Mouse (Mus musculus) megakaryocyte, adult 5-6 weeks (primary cell): ENCODE data around the gene Borcs8. TPM values are rescaled to one million over a fixed set of nuclear protein-coding genes. Genes with fewer than 3 reads are reported as not detected.

Experiments used
- ATAC-seq: 2 replicates; pipeline ENCODE4 v1.8.0; 2016; ENCODE audit warnings: mild to moderate bottlenecking, inconsistent platforms; ENCODE audit not compliant: poor library complexity, severe bottlenecking
- total RNA-seq, 2 experiments: library from RNA; stranded (forward) in 1 of 2; stranded (reverse) in 1 of 2; fragments of 153-499, 151-499 nt in 1 of 2; fragments of 221-1000, 200-1000 nt in 1 of 2; gene quantifications; 2 replicates each; pipeline versions ENCODE4 v1.2.3 to v1.2.4; 2015 to 2017

The Borcs8 gene
- total RNA-seq, 2 experiments from 2014 or later: 32.2 to 35.3 TPM

- ATAC-seq: no peak
Observed at GRCm38 (mm10) chr8:70173320-70173719, 34.0 kb downstream of the Borcs8 start.

GRCm38 (mm10) chr8:70174079-70174478 is 34.8 kb downstream of the Borcs8 start:
- ATAC-seq: no peak

- no peak for ATAC-seq
Observed at GRCm38 (mm10) chr8:70178231-70178630, 38.9 kb downstream of the Borcs8 start.

- ATAC-seq: no peak
Observed at GRCm38 (mm10) chr8:70179082-70179481, 39.8 kb downstream of the Borcs8 start.

GRCm38 (mm10) chr8:70181212-70181902 is 42.1 kb downstream of the Borcs8 start:
- ATAC-seq: no peak

- ATAC-seq: no peak
Observed at GRCm38 (mm10) chr8:70181903-70182252, 42.6 kb downstream of the Borcs8 start.

- ATAC-seq: no peak
Observed at GRCm38 (mm10) chr8:70183194-70183593, 43.9 kb downstream of the Borcs8 start.

GRCm38 (mm10) chr8:70188707-70189106 is 49.4 kb downstream of the Borcs8 start:
- ATAC-seq: no peak

GRCm38 (mm10) chr8:70193238-70193637 is 53.9 kb downstream of the Borcs8 start:
- no peak for ATAC-seq

GRCm38 (mm10) chr8:70194191-70194590 is 54.9 kb downstream of the Borcs8 start:
- ATAC-seq: no peak

GRCm38 (mm10) chr8:70195762-70196161 is 56.5 kb downstream of the Borcs8 start:
- ATAC-seq: no peak

Other genes starting within 250 kb of the Borcs8 start
- 0.27 TPM in 1 of 2 replicates, not detected in the other for gene Tssk6, start 237.3 kb upstream of the Borcs8 start, total RNA-seq (2015)
- gene Tssk6, start 237.3 kb upstream of the Borcs8 start, total RNA-seq (2017): 0.16 and 0.26 TPM in 2 replicates
- gene Ndufa13, start 236.9 kb upstream of the Borcs8 start, total RNA-seq (2015): 63.4 and 75.7 TPM in 2 replicates
- gene Ndufa13, start 236.9 kb upstream of the Borcs8 start, total RNA-seq (2017): 120 and 143 TPM in 2 replicates
- 3.1 TPM in 1 of 2 replicates, not detected in the other for gene Yjefn3, start 236.8 kb upstream of the Borcs8 start, total RNA-seq (2015)
- not detected in 2 replicates for gene Yjefn3, start 236.8 kb upstream of the Borcs8 start, total RNA-seq (2017)
- 50.1 and 62.0 TPM in 2 replicates for gene Gatad2a, start 143.1 kb upstream of the Borcs8 start, total RNA-seq (2015)
- 62.5 and 64.7 TPM in 2 replicates for gene Gatad2a, start 143.1 kb upstream of the Borcs8 start, total RNA-seq (2017)
- 28.1 and 28.4 TPM in 2 replicates for gene Mau2, start 96.8 kb upstream of the Borcs8 start, total RNA-seq (2015)
- gene Mau2, start 96.8 kb upstream of the Borcs8 start, total RNA-seq (2017): 28.1 and 33.8 TPM in 2 replicates
- gene Sugp1, start 96.7 kb upstream of the Borcs8 start, total RNA-seq (2015): 11.6 and 15.0 TPM in 2 replicates
- gene Sugp1, start 96.7 kb upstream of the Borcs8 start, total RNA-seq (2017): 17.3 and 24.1 TPM in 2 replicates
- not detected in 2 replicates for gene Tm6sf2, start 66.6 kb upstream of the Borcs8 start, total RNA-seq (2015)
- not detected in 2 replicates for gene Tm6sf2, start 66.6 kb upstream of the Borcs8 start, total RNA-seq (2017)
- gene Hapln4, start 56.0 kb upstream of the Borcs8 start, total RNA-seq (2015): not detected in 2 replicates
- gene Hapln4, start 56.0 kb upstream of the Borcs8 start, total RNA-seq (2017): not detected in 2 replicates
- not detected in 2 replicates for gene Ncan, start 18.6 kb upstream of the Borcs8 start, total RNA-seq (2015)
- gene Ncan, start 18.6 kb upstream of the Borcs8 start, total RNA-seq (2017): not detected in 2 replicates
- gene Nr2c2ap, start 8.2 kb upstream of the Borcs8 start, total RNA-seq (2015): 19.5 and 25.6 TPM in 2 replicates
- 4.7 and 7.1 TPM in 2 replicates for gene Nr2c2ap, start 8.2 kb upstream of the Borcs8 start, total RNA-seq (2017)
- 13.6 and 16.3 TPM in 2 replicates for gene Rfxank, start 345 bp upstream of the Borcs8 start, total RNA-seq (2015)
- gene Rfxank, start 345 bp upstream of the Borcs8 start, total RNA-seq (2017): 12.5 and 14.5 TPM in 2 replicates
- gene Mef2b, start 212 bp downstream of the Borcs8 start, total RNA-seq (2015): 0.39 TPM in 1 of 2 replicates, not detected in the other
- not detected in 2 replicates for gene Mef2b, start 212 bp downstream of the Borcs8 start, total RNA-seq (2017)
- 7.4 and 7.8 TPM in 2 replicates for gene Tmem161a, start 32.9 kb downstream of the Borcs8 start, total RNA-seq (2015)
- gene Tmem161a, start 32.9 kb downstream of the Borcs8 start, total RNA-seq (2017): 3.9 and 8.5 TPM in 2 replicates
- gene Slc25a42, start 72.8 kb downstream of the Borcs8 start, total RNA-seq (2015): 0.75 and 1.4 TPM in 2 replicates
- gene Slc25a42, start 72.8 kb downstream of the Borcs8 start, total RNA-seq (2017): 0.29 and 0.45 TPM in 2 replicates
- gene Sugp2, start 94.7 kb downstream of the Borcs8 start, total RNA-seq (2015): 24.1 and 27.9 TPM in 2 replicates
- gene Sugp2, start 94.7 kb downstream of the Borcs8 start, total RNA-seq (2017): 19.5 and 23.1 TPM in 2 replicates
- 4.4 and 4.5 TPM in 2 replicates for gene Armc6, start 95.0 kb downstream of the Borcs8 start, total RNA-seq (2015)
- gene Armc6, start 95.0 kb downstream of the Borcs8 start, total RNA-seq (2017): 2.6 and 5.6 TPM in 2 replicates
- gene Homer3, start 143.3 kb downstream of the Borcs8 start, total RNA-seq (2015): 1.6 and 3.5 TPM in 2 replicates
- 2.9 and 8.0 TPM in 2 replicates for gene Homer3, start 143.3 kb downstream of the Borcs8 start, total RNA-seq (2017)
- gene Ddx49, start 163.0 kb downstream of the Borcs8 start, total RNA-seq (2015): 17.9 and 19.9 TPM in 2 replicates
- gene Ddx49, start 163.0 kb downstream of the Borcs8 start, total RNA-seq (2017): 53.6 and 81.7 TPM in 2 replicates
- 163 and 178 TPM in 2 replicates for gene Cope, start 163.0 kb downstream of the Borcs8 start, total RNA-seq (2015)
- 89.1 and 96.1 TPM in 2 replicates for gene Cope, start 163.0 kb downstream of the Borcs8 start, total RNA-seq (2017)
- gene Cers1, start 176.3 kb downstream of the Borcs8 start, total RNA-seq (2015): not detected in 2 replicates
- not detected in 2 replicates for gene Cers1, start 176.3 kb downstream of the Borcs8 start, total RNA-seq (2017)
- gene Gdf1, start 190.3 kb downstream of the Borcs8 start, total RNA-seq (2015): not detected in 2 replicates
- gene Gdf1, start 190.3 kb downstream of the Borcs8 start, total RNA-seq (2017): not detected in 2 replicates
- gene Upf1, start 213.8 kb downstream of the Borcs8 start, total RNA-seq (2015): 10.9 and 11.7 TPM in 2 replicates
- 24.4 and 30.7 TPM in 2 replicates for gene Upf1, start 213.8 kb downstream of the Borcs8 start, total RNA-seq (2017)
- gene Comp, start 234.1 kb downstream of the Borcs8 start, total RNA-seq (2015): not detected in 2 replicates
- gene Comp, start 234.1 kb downstream of the Borcs8 start, total RNA-seq (2017): 0.12 TPM in 1 of 2 replicates, not detected in the other